Mouse (Mus musculus) heart, adult 18-20 months (tissue): ENCODE results near the gene Sh3pxd2a. TPM values are rescaled to one million over a fixed set of nuclear protein-coding genes. Genes with fewer than 3 reads are reported as not detected.

Experiments used
- DNase-seq, 2 experiments: peaks; one replicate each; pipeline ENCODE4 v3.0.0; 2021 to 2022; ENCODE audit warnings: mixed read lengths in 1 of 2
- total RNA-seq, 2 experiments: library from RNA; stranded (reverse); gene quantifications; 2 replicates each; pipeline ENCODE4 v1.2.3; 2021

Sh3pxd2a gene
- total RNA-seq, 2 experiments from 2014 or later, result 45.5 to 48.7 TPM

GRCm38 (mm10) chr19:47438445-47438844 is 25.8 kb downstream of the Sh3pxd2a start:
- DNase-seq, result peak; percentile 91 to 92

- DNase-seq, result no peak
These were observed 27.2 kb downstream of the Sh3pxd2a start for GRCm38 (mm10) chr19:47437040-47437439.

- DNase-seq, result peak; percentile 65 to 66
These were observed 28.0 kb downstream of the Sh3pxd2a start for GRCm38 (mm10) chr19:47436236-47436635.

GRCm38 (mm10) chr19:47434655-47435054 is 29.5 kb downstream of the Sh3pxd2a start:
- no peak for DNase-seq

GRCm38 (mm10) chr19:47432339-47432738 is 31.9 kb downstream of the Sh3pxd2a start:
- peak; percentile 65 to 79 for DNase-seq

GRCm38 (mm10) chr19:47431189-47431931 is 32.8 kb downstream of the Sh3pxd2a start:
- DNase-seq, result no peak

GRCm38 (mm10) chr19:47430160-47430559 is 34.0 kb downstream of the Sh3pxd2a start:
- no peak for DNase-seq

GRCm38 (mm10) chr19:47429245-47429644 is 35.0 kb downstream of the Sh3pxd2a start:
- DNase-seq, result peak; percentile 71 to 77

- no peak for DNase-seq
These were observed 35.4 kb downstream of the Sh3pxd2a start for GRCm38 (mm10) chr19:47428794-47429193.

- peak in 1 of 2 experiments; percentile 69 for DNase-seq
These were observed 36.1 kb downstream of the Sh3pxd2a start for GRCm38 (mm10) chr19:47427841-47428789.

- no peak for DNase-seq
These were observed 40.6 kb downstream of the Sh3pxd2a start for GRCm38 (mm10) chr19:47423632-47424031.

- peak; percentile 42 to 62 for DNase-seq
These were observed 42.9 kb downstream of the Sh3pxd2a start for GRCm38 (mm10) chr19:47421128-47421898.

- DNase-seq, result no peak
These were observed 43.7 kb downstream of the Sh3pxd2a start for GRCm38 (mm10) chr19:47420539-47420938.

- no peak for DNase-seq
These were observed 45.0 kb downstream of the Sh3pxd2a start for GRCm38 (mm10) chr19:47419208-47419607.

- DNase-seq, result no peak
These were observed 48.0 kb downstream of the Sh3pxd2a start for GRCm38 (mm10) chr19:47416161-47416560.

GRCm38 (mm10) chr19:47414142-47414905 is 49.9 kb downstream of the Sh3pxd2a start:
- DNase-seq, result no peak

GRCm38 (mm10) chr19:47413458-47414005 is 50.7 kb downstream of the Sh3pxd2a start:
- DNase-seq, result no peak

GRCm38 (mm10) chr19:47412566-47413248 is 51.5 kb downstream of the Sh3pxd2a start:
- peak in 1 of 2 experiments; percentile 43 for DNase-seq

GRCm38 (mm10) chr19:47410301-47410700 is 53.9 kb downstream of the Sh3pxd2a start:
- no peak for DNase-seq

- no peak for DNase-seq
These were observed 55.1 kb downstream of the Sh3pxd2a start for GRCm38 (mm10) chr19:47409142-47409541.
